Mouse (Mus musculus): ENCODE results near the gene Ambra1.

Gene Ambra1

GRCm38 (mm10) chr2:91735221-91735620 is 5.3 kb downstream of the Ambra1 start:
- no peak for DNase-seq (ENCODE audit: extremely low spot score, low spot score)

GRCm38 (mm10) chr2:91739586-91739985 is 9.7 kb downstream of the Ambra1 start:
- no peak for DNase-seq (ENCODE audit: extremely low spot score, low spot score)

GRCm38 (mm10) chr2:91744686-91745085 is 14.8 kb downstream of the Ambra1 start:
- DNase-seq (ENCODE audit: extremely low spot score, low spot score) = no peak

GRCm38 (mm10) chr2:91749811-91750261 is 19.9 kb downstream of the Ambra1 start:
- DNase-seq (ENCODE audit: extremely low spot score, low spot score) = no peak

GRCm38 (mm10) chr2:91771921-91772705 is 42.2 kb downstream of the Ambra1 start:
- no peak for DNase-seq (ENCODE audit: extremely low spot score, low spot score)

- DNase-seq (ENCODE audit: extremely low spot score, low spot score) = no peak
Observed at GRCm38 (mm10) chr2:91773309-91773708, 43.4 kb downstream of the Ambra1 start.

- DNase-seq (ENCODE audit: extremely low spot score, low spot score) = no peak
Observed at GRCm38 (mm10) chr2:91779166-91779565, 49.2 kb downstream of the Ambra1 start.

GRCm38 (mm10) chr2:91791621-91792020 is 61.7 kb downstream of the Ambra1 start:
- DNase-seq (ENCODE audit: extremely low spot score, low spot score) = no peak

GRCm38 (mm10) chr2:91792346-91792745 is 62.4 kb downstream of the Ambra1 start:
- DNase-seq (ENCODE audit: extremely low spot score, low spot score) = no peak

- no peak for DNase-seq (ENCODE audit: extremely low spot score, low spot score)
Observed at GRCm38 (mm10) chr2:91794466-91794865, 64.5 kb downstream of the Ambra1 start.

- no peak for DNase-seq (ENCODE audit: extremely low spot score, low spot score)
Observed at GRCm38 (mm10) chr2:91795091-91795490, 65.2 kb downstream of the Ambra1 start.

- DNase-seq (ENCODE audit: extremely low spot score, low spot score) = no peak
Observed at GRCm38 (mm10) chr2:91811433-91811832, 81.5 kb downstream of the Ambra1 start.

- no peak for DNase-seq (ENCODE audit: extremely low spot score, low spot score)
Observed at GRCm38 (mm10) chr2:91816741-91817140, 86.8 kb downstream of the Ambra1 start.

- no peak for DNase-seq (ENCODE audit: extremely low spot score, low spot score)
Observed at GRCm38 (mm10) chr2:91832227-91832626, 102.3 kb downstream of the Ambra1 start.

- no peak for DNase-seq (ENCODE audit: extremely low spot score, low spot score)
Observed at GRCm38 (mm10) chr2:91834272-91834671, 104.3 kb downstream of the Ambra1 start.

- no peak for DNase-seq (ENCODE audit: extremely low spot score, low spot score)
Observed at GRCm38 (mm10) chr2:91835031-91835430, 105.1 kb downstream of the Ambra1 start.

- DNase-seq (ENCODE audit: extremely low spot score, low spot score) = no peak
Observed at GRCm38 (mm10) chr2:91835631-91836030, 105.7 kb downstream of the Ambra1 start.

GRCm38 (mm10) chr2:91844085-91844484 is 114.2 kb downstream of the Ambra1 start:
- DNase-seq (ENCODE audit: extremely low spot score, low spot score) = no peak

- DNase-seq (ENCODE audit: extremely low spot score, low spot score) = no peak
Observed at GRCm38 (mm10) chr2:91852446-91853191, 122.7 kb downstream of the Ambra1 start.

GRCm38 (mm10) chr2:91854575-91854974 is 124.6 kb downstream of the Ambra1 start:
- DNase-seq (ENCODE audit: extremely low spot score, low spot score) = no peak

- no peak for DNase-seq (ENCODE audit: extremely low spot score, low spot score)
Observed at GRCm38 (mm10) chr2:91856958-91857357, 127.0 kb downstream of the Ambra1 start.

GRCm38 (mm10) chr2:91859423-91859822 is 129.5 kb downstream of the Ambra1 start:
- no peak for DNase-seq (ENCODE audit: extremely low spot score, low spot score)

GRCm38 (mm10) chr2:91870754-91871153 is 140.8 kb downstream of the Ambra1 start:
- DNase-seq (ENCODE audit: extremely low spot score, low spot score) = no peak

Measured in neural tube, embryonic 10.5 days (tissue).